Mouse (Mus musculus) CD4-positive, CD25-positive, alpha-beta regulatory T cell, adult 4 months (primary cell): ENCODE measurements around the gene Tmbim1. TPM values are rescaled to one million over a fixed set of nuclear protein-coding genes. Genes with fewer than 3 reads are reported as not detected.
A peak's percentile ranks its signal among the peaks of the same experiment; 100 is the strongest.
"Not testable (repeated sequence)": the region's sequence is repeated elsewhere in the genome, so short reads cannot be mapped to it uniquely, and the experiment has no call there.

Experiments used
- ATAC-seq: one replicate; pipeline ENCODE4 v1.8.0; 2017
- polyA plus RNA-seq, 2 experiments: library from polyadenylated mRNA; unstranded; fragments of 100-300 nt; shearing (Covaris generic); gene quantifications; one replicate each; pipeline ENCODE4 v1.2.1; 2017

Tmbim1 gene
- polyA plus RNA-seq, 2 experiments from 2014 or later, result 16.7 to 27.5 TPM

- ATAC-seq, result not testable (repeated sequence)
Measured at GRCm38 (mm10) chr1:74326916-74327315, 21.5 kb upstream of the Tmbim1 start.

- ATAC-seq, result no peak
Measured at GRCm38 (mm10) chr1:74321396-74321795, 16.0 kb upstream of the Tmbim1 start.

- ATAC-seq, result no peak
Measured at GRCm38 (mm10) chr1:74318711-74319110, 13.3 kb upstream of the Tmbim1 start.

- ATAC-seq, result peak; percentile 61
Measured at GRCm38 (mm10) chr1:74316114-74316827, 10.8 kb upstream of the Tmbim1 start.

- ATAC-seq, result no peak
Measured at GRCm38 (mm10) chr1:74314796-74315195, 9.4 kb upstream of the Tmbim1 start.

- peak; percentile 92 for ATAC-seq
Measured at GRCm38 (mm10) chr1:74313049-74313692, 7.7 kb upstream of the Tmbim1 start.

GRCm38 (mm10) chr1:74309767-74310166, 4.3 kb upstream of the Tmbim1 start:
- ATAC-seq, result no peak

GRCm38 (mm10) chr1:74308001-74308964, 2.9 kb upstream of the Tmbim1 start:
- ATAC-seq, result no peak

GRCm38 (mm10) chr1:74307146-74307545, 1.7 kb upstream of the Tmbim1 start:
- no peak for ATAC-seq

GRCm38 (mm10) chr1:74304946-74305345, 476 bp downstream of the Tmbim1 start:
- ATAC-seq, result no peak

GRCm38 (mm10) chr1:74304339-74304790, 1.1 kb downstream of the Tmbim1 start:
- peak; percentile 40 for ATAC-seq

GRCm38 (mm10) chr1:74303509-74304338, 1.7 kb downstream of the Tmbim1 start:
- ATAC-seq, result peak; percentile 67

GRCm38 (mm10) chr1:74302835-74303234, 2.6 kb downstream of the Tmbim1 start:
- ATAC-seq, result no peak

GRCm38 (mm10) chr1:74302229-74302628, 3.2 kb downstream of the Tmbim1 start:
- ATAC-seq, result no peak

GRCm38 (mm10) chr1:74300347-74301110, 4.9 kb downstream of the Tmbim1 start:
- ATAC-seq, result no peak

- no peak for ATAC-seq
Measured at GRCm38 (mm10) chr1:74298996-74299395, 6.4 kb downstream of the Tmbim1 start.

GRCm38 (mm10) chr1:74298157-74298750, 7.2 kb downstream of the Tmbim1 start:
- no peak for ATAC-seq

- ATAC-seq, result no peak
Measured at GRCm38 (mm10) chr1:74297269-74297668, 8.2 kb downstream of the Tmbim1 start.

GRCm38 (mm10) chr1:74296477-74296876, 8.9 kb downstream of the Tmbim1 start:
- no peak for ATAC-seq

- ATAC-seq, result peak; percentile 90
Measured at GRCm38 (mm10) chr1:74295456-74296171, 9.8 kb downstream of the Tmbim1 start.
